ENCODE assay signal across 10 mouse cellular contexts in genomic region chr1:132853312-132853711, GRCm38 (mm10). TPM values are rescaled to one million over a fixed set of nuclear protein-coding genes. Genes with fewer than 3 reads are reported as not detected.
DNase-seq lines count a peak whose midpoint lies in the region; ATAC-seq and TF ChIP-seq lines count a peak whose summit lies in the region.
"Had no signal": no experiment of that assay in that cellular context is flagged by ENCODE, and none has a peak within 500 bp of the region (broad histone marks: within the 10 kb centered on the region; RNA-seq: fewer than 3 reads in every experiment).

No protein-coding gene starts in this region.

- intact Hi-C loops in gastrocnemius, postnatal 36 days (cut with DNase I) = no loop called here

- ATAC-seq in erythroblast, adult 5-6 weeks (replicated peaks; ENCODE audit: low FRiP score, poor library complexity, severe bottlenecking) = no peak

- no peak for TF ChIP-seq CTCF in brain, embryonic 14.5 days (IDR thresholded peaks at IDR 0.05; ENCODE audit: borderline replicate concordance, extremely low read depth, insufficient read depth, insufficient read length)

- peak; percentile 20 for DNase-seq in gastrocnemius, adult 18-20 months (ENCODE audit: low spot score)
- no peak for DNase-seq in gastrocnemius, postnatal 36 days
- peak; percentile 63 for DNase-seq in brain, embryonic 14.5 days (ENCODE audit: low read depth)
- DNase-seq in heart, adult 9 months (ENCODE audit: low spot score in 2 of 2) = peak; percentile 53 to 67
- DNase-seq in lung, postnatal 14 days = peak; percentile 14
- no peak for DNase-seq in urinary bladder, postnatal 4 days (ENCODE audit: low spot score in 2 of 2)
- DNase-seq in thymus, postnatal 25 days = no peak
- DNase-seq: cerebellum, adult 9-10 months; thymus, adult 18-20 months had no signal

- TF ChIP-seq POLR2A in brain, embryonic 14.5 days (IDR thresholded peaks at IDR 0.05; ENCODE audit: borderline replicate concordance, extremely low read depth, insufficient read depth, insufficient read length, poor library complexity, severe bottlenecking) = no peak

RNA-seq across cellular contexts. Expression of gene Lrrn2, which starts 26.8 kb away (rescaled TPM):
- under 1 TPM; 0.32 to 0.57 TPM for total RNA-seq in gastrocnemius, adult 18-20 months (2021)
- total RNA-seq in gastrocnemius, postnatal 36 days (2021) = under 1 TPM; 0.43 to 0.62 TPM
- polyA plus RNA-seq in brain, embryonic 14.5 days (2012; rRNA removed) = 43.4 and 54.4 TPM in 2 replicates
- total RNA-seq in erythroblast, adult 5-6 weeks (2015; ENCODE audit: low replicate concordance) = not detected in 2 replicates
- not detected in 2 replicates for total RNA-seq in erythroblast, adult 5-6 weeks (2017; ENCODE audit: low replicate concordance)

Comparison
In these comparisons a context has a peak if more than half of its experiments do, and no peak if none do; other contexts are left out.
1. DNase-seq: peak in gastrocnemius, adult 18-20 months (single experiment), brain, embryonic 14.5 days (single experiment), heart, adult 9 months (2 of 2) and lung, postnatal 14 days (single experiment); none in gastrocnemius, postnatal 36 days (0 of 2), urinary bladder, postnatal 4 days (0 of 2) and thymus, postnatal 25 days (single experiment).